Mouse (Mus musculus) left cerebral cortex, adult 11 months (tissue): ENCODE data around the gene Myocos.

Source experiments
- DNase-seq: peaks from one replicate; pipeline ENCODE4 v3.0.0; 2022; ENCODE audit warnings: low spot score

Myocos gene

DNA sequence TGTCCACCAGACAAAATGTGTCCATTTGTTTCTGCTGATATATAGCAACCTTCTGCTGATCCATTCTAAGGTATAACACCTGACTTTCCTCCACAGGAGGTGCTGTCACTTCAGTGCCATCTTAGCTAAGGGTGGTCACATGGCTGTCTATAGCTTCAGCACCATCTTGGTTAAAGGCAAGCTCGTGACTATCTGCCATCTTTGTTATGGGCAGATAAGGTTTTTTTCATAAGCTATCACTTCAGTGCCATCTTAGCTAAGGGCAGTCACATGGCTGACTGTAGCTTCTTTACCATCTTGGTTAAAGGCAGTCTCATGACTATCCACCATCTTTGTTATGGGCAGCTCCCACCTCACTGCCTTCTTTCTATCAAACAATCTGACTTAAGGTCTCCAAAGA, 42.5 kb downstream of the Myocos start:
- DNase-seq, result peak; percentile 28

DNA sequence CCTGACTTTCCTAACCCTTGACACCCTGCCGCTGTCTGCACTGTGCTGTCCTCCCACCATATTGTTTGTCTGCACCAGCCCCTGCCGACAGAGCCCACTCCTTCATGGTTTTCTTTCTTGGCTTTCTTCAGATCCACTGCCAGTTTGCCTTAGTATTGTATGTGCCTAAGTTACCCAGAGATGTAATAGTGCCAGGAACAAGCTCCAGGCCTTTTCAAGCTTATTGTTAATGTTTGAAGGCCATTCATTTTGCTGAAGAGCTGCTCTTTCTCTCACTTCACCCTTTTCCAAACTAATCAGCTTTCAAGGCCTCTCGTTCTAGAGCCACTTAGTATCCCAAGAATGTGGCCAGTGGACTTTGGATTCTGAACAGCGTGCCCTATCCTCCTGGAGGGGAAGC, 46.8 kb downstream of the Myocos start:
- DNase-seq, result no peak

DNA sequence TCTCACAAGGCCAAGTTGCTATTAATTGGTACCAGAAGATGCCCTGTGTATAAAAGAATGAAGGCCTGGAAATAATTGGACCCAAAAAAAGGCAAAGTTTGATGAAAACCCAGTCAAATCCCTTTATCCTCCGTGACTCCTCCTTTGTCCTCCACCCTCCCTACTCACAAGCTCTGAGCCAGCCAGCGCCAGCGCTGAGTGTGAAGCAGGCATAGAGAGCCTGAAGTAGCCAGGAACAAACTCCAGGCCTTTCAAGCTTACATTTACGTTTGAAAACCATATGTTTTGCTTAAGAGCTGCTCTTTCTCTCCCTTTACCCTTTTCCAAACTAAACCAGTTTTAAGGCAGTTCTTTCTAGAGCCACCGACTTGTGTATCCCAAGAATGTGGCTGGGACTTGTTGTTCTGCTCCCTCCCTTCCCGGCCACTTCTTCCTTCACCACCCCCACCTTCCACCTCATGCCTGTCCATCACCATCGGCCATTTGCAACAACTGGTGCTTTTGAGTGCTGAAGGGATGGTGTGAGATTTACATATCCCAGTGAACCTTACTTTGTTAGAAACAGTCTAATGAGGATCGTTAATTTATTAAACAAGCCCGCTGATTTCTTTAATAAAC, 48.3 kb downstream of the Myocos start:
- DNase-seq, result no peak

DNA sequence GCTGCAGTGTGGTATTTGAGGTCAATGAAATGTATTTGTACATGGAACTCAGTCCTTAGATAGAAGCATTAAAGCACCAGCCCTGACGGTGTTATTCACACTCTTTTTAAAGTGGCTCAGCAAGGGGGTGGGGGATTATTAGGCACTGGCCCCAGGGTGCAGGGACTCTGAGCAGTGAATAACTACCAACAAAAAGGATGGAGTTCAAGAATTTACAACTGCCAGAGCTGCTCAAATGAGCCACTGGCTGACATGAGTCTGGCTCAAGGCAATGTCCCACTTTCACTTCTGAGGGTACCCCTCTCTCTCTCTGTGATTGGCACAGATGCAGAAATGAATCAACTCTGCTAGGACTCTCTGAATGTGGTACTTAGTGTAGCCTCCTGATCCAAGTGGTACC, 49.9 kb downstream of the Myocos start:
- no peak for DNase-seq

DNA sequence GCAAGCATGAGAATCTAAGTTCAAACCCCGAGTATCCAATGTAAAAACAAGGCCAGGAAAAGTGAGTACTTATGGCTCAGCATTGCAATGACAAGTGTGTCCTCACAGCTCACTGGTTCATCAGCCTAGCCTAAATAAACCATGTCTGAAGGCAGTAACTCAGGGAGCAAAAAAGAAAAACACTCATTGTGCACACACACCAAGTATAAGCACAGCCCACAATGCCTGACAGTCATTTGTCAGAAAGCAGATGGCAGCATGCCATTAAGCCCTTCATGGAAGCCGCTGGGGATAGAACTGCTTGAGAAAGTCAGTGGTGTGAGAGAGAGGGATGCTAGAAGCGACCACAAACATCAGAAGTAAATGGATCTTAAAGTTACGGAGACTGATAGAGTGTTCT, 56.7 kb downstream of the Myocos start:
- DNase-seq, result no peak

DNA sequence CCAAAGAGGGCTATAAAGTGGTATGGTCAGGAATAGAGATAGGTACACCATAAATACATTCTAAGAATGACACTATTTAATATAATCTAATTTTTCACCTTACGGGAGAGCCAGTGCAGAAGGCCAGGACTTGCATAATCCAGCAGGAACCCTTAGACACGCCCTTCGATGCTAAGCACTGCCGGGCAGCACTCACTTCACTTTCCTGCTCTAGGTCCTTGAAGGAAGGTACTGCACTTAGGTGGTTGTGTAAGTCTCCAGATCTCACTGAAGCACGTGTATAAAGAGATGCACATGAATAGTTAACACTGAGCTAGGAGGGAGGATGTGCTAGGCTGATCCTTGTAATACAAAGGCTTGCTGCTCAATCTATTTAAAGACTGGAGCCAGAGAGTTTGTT, 58.4 kb downstream of the Myocos start:
- no peak for DNase-seq

DNA sequence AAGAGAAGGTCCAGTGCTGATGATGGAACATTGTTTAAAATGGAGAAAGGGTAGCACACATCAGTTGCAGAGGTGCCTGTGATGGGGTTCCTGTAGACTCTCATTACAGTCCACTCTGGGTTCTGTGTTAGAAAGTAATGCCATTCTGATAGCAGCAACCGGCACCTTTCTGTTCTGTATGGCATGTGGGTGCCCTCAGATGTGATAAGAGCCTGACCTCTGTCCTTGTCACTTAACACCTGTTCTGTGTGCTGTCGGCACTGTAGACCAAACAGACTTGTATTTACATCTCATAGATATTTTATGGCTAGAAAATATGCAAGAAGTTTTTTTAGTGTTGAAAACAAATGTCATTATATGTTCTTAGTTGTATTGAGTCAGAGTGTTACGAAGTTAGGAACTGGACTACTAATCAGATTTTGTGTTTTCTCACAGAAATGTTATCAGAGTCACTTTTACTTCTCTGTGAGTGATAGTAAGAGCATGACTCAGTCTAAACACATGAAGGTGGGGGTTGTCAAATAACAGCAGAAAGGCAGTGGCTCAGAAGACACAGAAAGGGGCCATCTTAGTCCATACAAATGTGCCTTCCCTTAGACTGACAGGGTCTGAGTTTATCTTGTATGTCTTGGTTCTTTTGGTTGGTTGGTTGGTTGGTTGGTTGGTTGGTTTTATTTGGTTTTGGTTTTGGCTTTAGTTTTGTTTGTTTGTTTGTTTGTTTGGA, 60.5 kb downstream of the Myocos start:
- no peak for DNase-seq
